Mouse (Mus musculus): ENCODE results near the gene Ctnnd2. TPM values are rescaled to one million over a fixed set of nuclear protein-coding genes. Genes with fewer than 3 reads are reported as not detected.

The Ctnnd2 gene
- polyA plus RNA-seq, 1 experiment, result 0.28 TPM

- 84% methylated on average over 1 of the region's 1 CpGs for WGBS
- no peaks in the 10 kb centered on the region for H3K36me3 ChIP-seq (ENCODE audit: control insufficient read depth, insufficient read depth, low read length)
- no peak for DNase-seq
- H3K4me3 ChIP-seq (ENCODE audit: insufficient read depth, low read depth, low read length), result no peak overlapping the region
- TF ChIP-seq POLR2A (IDR thresholded peaks at IDR 0.05; ENCODE audit: low read depth, low read length) (no peak), CTCF (conservative IDR thresholded peaks at IDR 0.05; ENCODE audit: insufficient read depth, insufficient read length, low read depth, low read length) (no peak)
- no peaks in the 10 kb centered on the region for H3K27me3 ChIP-seq (replicated peaks; ENCODE audit: control insufficient read depth, insufficient read depth, low read length)
- H3K4me1 ChIP-seq (ENCODE audit: control insufficient read depth, insufficient read depth, low read length), result no peaks in the 10 kb centered on the region
- no peak overlapping the region for H3K27ac ChIP-seq (ENCODE audit: insufficient read depth, low read depth, low read length)
Observed at GRCm38 (mm10) chr15:30974436-30974835, 802.0 kb downstream of the Ctnnd2 start.

GRCm38 (mm10) chr15:30974991-30975775 is 802.8 kb downstream of the Ctnnd2 start:
- 66% methylated on average over 16 of the region's 16 CpGs for WGBS
- no peak overlapping the region for H3K27ac ChIP-seq (ENCODE audit: insufficient read depth, low read depth, low read length)
- H3K36me3 ChIP-seq (ENCODE audit: control insufficient read depth, insufficient read depth, low read length), result no peaks in the 10 kb centered on the region
- no peak for TF ChIP-seq POLR2A (IDR thresholded peaks at IDR 0.05; ENCODE audit: low read depth, low read length)
- TF ChIP-seq CTCF (conservative IDR thresholded peaks at IDR 0.05; ENCODE audit: insufficient read depth, insufficient read length, low read depth, low read length), result no peak
- DNase-seq, result no peak
- H3K4me1 ChIP-seq (ENCODE audit: control insufficient read depth, insufficient read depth, low read length), result no peaks in the 10 kb centered on the region
- H3K4me3 ChIP-seq (ENCODE audit: insufficient read depth, low read depth, low read length), result no peak overlapping the region
- H3K27me3 ChIP-seq (replicated peaks; ENCODE audit: control insufficient read depth, insufficient read depth, low read length), result no peaks in the 10 kb centered on the region

- H3K4me3 ChIP-seq (ENCODE audit: insufficient read depth, low read depth, low read length), result no peak overlapping the region
- 67% methylated on average over 11 of the region's 11 CpGs for WGBS
- DNase-seq, result no peak
- no peaks in the 10 kb centered on the region for H3K27me3 ChIP-seq (replicated peaks; ENCODE audit: control insufficient read depth, insufficient read depth, low read length)
- no peak for TF ChIP-seq CTCF (conservative IDR thresholded peaks at IDR 0.05; ENCODE audit: insufficient read depth, insufficient read length, low read depth, low read length)
- no peak for TF ChIP-seq POLR2A (IDR thresholded peaks at IDR 0.05; ENCODE audit: low read depth, low read length)
- H3K4me1 ChIP-seq (ENCODE audit: control insufficient read depth, insufficient read depth, low read length), result no peaks in the 10 kb centered on the region
- no peak overlapping the region for H3K27ac ChIP-seq (ENCODE audit: insufficient read depth, low read depth, low read length)
- H3K36me3 ChIP-seq (ENCODE audit: control insufficient read depth, insufficient read depth, low read length), result no peaks in the 10 kb centered on the region
Observed at GRCm38 (mm10) chr15:30977166-30977740, 804.9 kb downstream of the Ctnnd2 start.

DNA sequence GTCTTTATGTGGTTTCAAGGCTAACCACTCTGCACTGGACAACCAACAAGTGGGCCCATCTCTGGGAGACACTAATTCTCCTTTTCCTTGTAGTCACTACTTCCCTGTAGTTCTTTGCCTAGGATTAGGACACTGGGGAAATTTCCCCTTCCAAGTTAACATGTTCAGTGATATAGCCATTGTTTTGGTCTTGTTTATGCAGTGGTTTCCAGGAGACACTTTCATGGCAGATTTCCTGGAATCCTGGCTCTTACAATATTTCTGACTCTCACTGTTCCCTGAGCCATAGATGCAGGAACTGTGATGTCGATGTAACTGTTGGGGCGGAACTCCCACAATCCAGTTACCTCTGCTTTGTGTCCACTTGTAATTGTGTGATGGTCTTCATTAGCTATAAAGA is 814.5 kb downstream of the Ctnnd2 start:
- Histone ChIP-seq H3K36me3 (ENCODE audit: control insufficient read depth, insufficient read depth, low read length) (no peaks in the 10 kb centered on the region), H3K4me3 (ENCODE audit: insufficient read depth, low read depth, low read length) (no peak overlapping the region), H3K27me3 (replicated peaks; ENCODE audit: control insufficient read depth, insufficient read depth, low read length) (no peaks in the 10 kb centered on the region), H3K27ac (ENCODE audit: insufficient read depth, low read depth, low read length) (no peak overlapping the region), H3K4me1 (ENCODE audit: control insufficient read depth, insufficient read depth, low read length) (no peaks in the 10 kb centered on the region)
- TF ChIP-seq POLR2A (IDR thresholded peaks at IDR 0.05; ENCODE audit: low read depth, low read length), result no peak
- TF ChIP-seq CTCF (conservative IDR thresholded peaks at IDR 0.05; ENCODE audit: insufficient read depth, insufficient read length, low read depth, low read length), result no peak
- no peak for DNase-seq
- WGBS, result 78% methylated on average over 2 of the region's 2 CpGs

DNA sequence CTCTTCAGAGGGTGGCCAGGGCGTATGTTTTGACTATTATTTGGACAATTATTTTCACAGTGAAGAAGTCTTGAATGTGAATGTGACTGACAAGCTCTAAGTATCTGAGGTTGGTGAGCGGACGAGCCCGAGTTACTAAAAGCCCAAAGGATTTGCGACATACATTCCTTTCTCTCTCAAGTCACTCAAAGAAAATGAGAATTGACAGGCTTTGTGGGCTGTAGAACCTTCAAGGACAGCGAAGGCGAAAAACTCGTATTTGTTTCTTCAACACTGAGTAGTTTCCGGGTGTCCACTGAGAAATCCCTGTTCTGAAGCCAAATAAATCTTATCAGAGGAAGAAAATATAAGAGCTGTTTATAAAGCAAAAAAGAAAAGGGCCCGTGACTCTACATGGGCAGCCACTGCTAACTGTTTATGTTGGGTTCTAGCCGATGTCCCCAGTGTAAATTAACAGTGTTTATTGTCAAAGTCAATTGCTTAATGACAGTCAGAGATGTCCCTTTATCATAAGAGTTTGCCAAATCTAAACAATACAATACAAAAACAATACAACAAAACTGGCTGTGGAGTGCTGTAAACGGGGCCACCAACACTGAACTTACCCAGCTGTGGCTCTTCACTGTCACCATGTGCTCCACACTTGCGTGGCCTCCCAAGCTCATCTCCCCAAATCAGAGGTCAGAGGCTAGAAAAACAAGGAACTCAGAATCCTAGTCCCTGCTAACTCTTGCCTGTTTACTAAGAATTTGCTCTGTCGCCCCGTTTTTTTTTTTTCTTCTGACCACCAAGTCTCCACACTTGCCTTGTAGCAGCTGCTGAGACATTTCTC is 818.2 kb downstream of the Ctnnd2 start:
- Histone ChIP-seq H3K36me3 (ENCODE audit: control insufficient read depth, insufficient read depth, low read length) (no peaks in the 10 kb centered on the region), H3K4me3 (ENCODE audit: insufficient read depth, low read depth, low read length) (no peak overlapping the region), H3K27ac (ENCODE audit: insufficient read depth, low read depth, low read length) (no peak overlapping the region), H3K4me1 (ENCODE audit: control insufficient read depth, insufficient read depth, low read length) (no peaks in the 10 kb centered on the region), H3K27me3 (replicated peaks; ENCODE audit: control insufficient read depth, insufficient read depth, low read length) (no peaks in the 10 kb centered on the region)
- 49% methylated on average over 15 of the region's 15 CpGs for WGBS
- DNase-seq, result peak; percentile 11
- TF ChIP-seq POLR2A (IDR thresholded peaks at IDR 0.05; ENCODE audit: low read depth, low read length) (no peak), CTCF (conservative IDR thresholded peaks at IDR 0.05; ENCODE audit: insufficient read depth, insufficient read length, low read depth, low read length) (no peak)

DNA sequence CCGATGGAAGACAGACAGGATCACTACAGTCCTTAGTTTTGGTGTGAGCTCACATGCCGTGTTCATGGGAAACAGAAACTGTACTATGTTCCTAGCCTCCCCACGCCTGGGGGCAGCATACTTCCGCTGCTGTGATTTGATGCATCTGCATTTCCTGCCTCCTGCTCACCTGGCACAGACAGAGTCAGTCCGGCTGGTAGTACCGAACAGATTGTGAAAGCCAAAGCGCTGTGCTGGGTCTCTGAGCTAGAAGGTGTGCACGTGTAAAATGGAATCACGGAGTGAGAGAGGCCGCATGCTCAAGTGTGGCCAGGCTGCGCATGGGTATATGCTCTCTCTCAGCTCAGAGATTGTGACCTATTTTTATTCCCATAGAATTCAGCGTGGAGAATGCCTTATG is 820.0 kb downstream of the Ctnnd2 start:
- H3K4me1 ChIP-seq (ENCODE audit: control insufficient read depth, insufficient read depth, low read length), result no peaks in the 10 kb centered on the region
- TF ChIP-seq CTCF (conservative IDR thresholded peaks at IDR 0.05; ENCODE audit: insufficient read depth, insufficient read length, low read depth, low read length) (no peak), POLR2A (IDR thresholded peaks at IDR 0.05; ENCODE audit: low read depth, low read length) (no peak)
- no peaks in the 10 kb centered on the region for H3K27me3 ChIP-seq (replicated peaks; ENCODE audit: control insufficient read depth, insufficient read depth, low read length)
- no peak overlapping the region for H3K4me3 ChIP-seq (ENCODE audit: insufficient read depth, low read depth, low read length)
- H3K36me3 ChIP-seq (ENCODE audit: control insufficient read depth, insufficient read depth, low read length), result no peaks in the 10 kb centered on the region
- no peak overlapping the region for H3K27ac ChIP-seq (ENCODE audit: insufficient read depth, low read depth, low read length)
- no peak for DNase-seq
- 82% methylated on average over 12 of the region's 12 CpGs for WGBS

GRCm38 (mm10) chr15:30992901-30993300 is 820.5 kb downstream of the Ctnnd2 start:
- Histone ChIP-seq H3K27me3 (replicated peaks; ENCODE audit: control insufficient read depth, insufficient read depth, low read length) (no peaks in the 10 kb centered on the region), H3K27ac (ENCODE audit: insufficient read depth, low read depth, low read length) (no peak overlapping the region), H3K36me3 (ENCODE audit: control insufficient read depth, insufficient read depth, low read length) (no peaks in the 10 kb centered on the region), H3K4me1 (ENCODE audit: control insufficient read depth, insufficient read depth, low read length) (no peaks in the 10 kb centered on the region), H3K4me3 (ENCODE audit: insufficient read depth, low read depth, low read length) (no peak overlapping the region)
- no peak for TF ChIP-seq CTCF (conservative IDR thresholded peaks at IDR 0.05; ENCODE audit: insufficient read depth, insufficient read length, low read depth, low read length)
- TF ChIP-seq POLR2A (IDR thresholded peaks at IDR 0.05; ENCODE audit: low read depth, low read length), result no peak
- 82% methylated on average over 3 of the region's 3 CpGs for WGBS
- DNase-seq, result no peak
